Mouse (Mus musculus) liver, embryonic 16.5 days (tissue): Measurements from ENCODE around the gene Rmi2. TPM values are rescaled to one million over a fixed set of nuclear protein-coding genes. Genes with fewer than 3 reads are reported as not detected.

Experiments
- ATAC-seq: fragments of 200-750 bp; cut with Nextera tagmentation; 2 replicates; pipeline ENCODE4 v1.8.0; 2017; ENCODE audit warnings: low read depth, mild to moderate bottlenecking, moderate number of reproducible peaks, moderate library complexity
- H3K27ac ChIP-seq: fragments of 300-500 bp; sonication (generic); 2 replicates; pipeline ENCODE4 v1.5.1; 2014; ENCODE audit warnings: mild to moderate bottlenecking, low read length
- H3K27me3 ChIP-seq: fragments of 300-500 bp; sonication (generic); 2 replicates; pipeline ENCODE4 v1.6.1; 2014; ENCODE audit warnings: low read depth, low read length, mixed read lengths; ENCODE audit not compliant: control insufficient read depth, insufficient read depth
- H3K36me3 ChIP-seq: fragments of 300-500 bp; sonication (generic); 2 replicates; pipeline ENCODE4 v1.6.1; 2014; ENCODE audit warnings: mild to moderate bottlenecking; ENCODE audit not compliant: control insufficient read depth, insufficient read depth
- H3K4me1 ChIP-seq: fragments of 300-500 bp; sonication (generic); 2 replicates; pipeline ENCODE4 v1.6.1; 2014; ENCODE audit warnings: low read depth, low read length, mixed read lengths; ENCODE audit not compliant: control insufficient read depth
- H3K4me2 ChIP-seq: fragments of 300-500 bp; sonication (generic); 2 replicates; pipeline ENCODE4 v1.6.1; 2014; ENCODE audit warnings: low read depth, low read length, mixed read lengths
- H3K4me3 ChIP-seq: fragments of 300-500 bp; sonication (generic); 2 replicates; pipeline ENCODE4 v1.5.1; 2014; ENCODE audit warnings: low read depth, mild to moderate bottlenecking, low read length
- H3K9ac ChIP-seq: fragments of 300-500 bp; sonication (generic); 2 replicates; pipeline ENCODE4 v1.6.1; 2014; ENCODE audit warnings: low read depth, low read length
- H3K9me3 ChIP-seq: fragments of 300-500 bp; sonication (generic); replicated peaks from 2 replicates; pipeline ENCODE4 v1.6.1; 2016; ENCODE audit warnings: low read length; ENCODE audit not compliant: control insufficient read depth
- WGBS: fragments of 180-500 bp; shearing (Covaris S2); extraction: QIAGEN DNeasy Blood & Tissue Kit; methylation state at CpG from one replicate; pipeline ENCODE4 v1.1.7; 2014; ENCODE audit not compliant: insufficient replicate concordance; 5-methylcytosine and 5-hydroxymethylcytosine counted together
- polyA plus RNA-seq: library from polyadenylated mRNA; unstranded; fragments of >200 nt; fragmentation: Nextera tagmentation; extraction: Ambion mirVana; gene quantifications from 2 replicates; pipeline ENCODE4 v1.2.1, GENCODE M21; 2015

The Rmi2 gene
- polyA plus RNA-seq, 1 experiment from 2014 or later, result 1.2 TPM

DNA sequence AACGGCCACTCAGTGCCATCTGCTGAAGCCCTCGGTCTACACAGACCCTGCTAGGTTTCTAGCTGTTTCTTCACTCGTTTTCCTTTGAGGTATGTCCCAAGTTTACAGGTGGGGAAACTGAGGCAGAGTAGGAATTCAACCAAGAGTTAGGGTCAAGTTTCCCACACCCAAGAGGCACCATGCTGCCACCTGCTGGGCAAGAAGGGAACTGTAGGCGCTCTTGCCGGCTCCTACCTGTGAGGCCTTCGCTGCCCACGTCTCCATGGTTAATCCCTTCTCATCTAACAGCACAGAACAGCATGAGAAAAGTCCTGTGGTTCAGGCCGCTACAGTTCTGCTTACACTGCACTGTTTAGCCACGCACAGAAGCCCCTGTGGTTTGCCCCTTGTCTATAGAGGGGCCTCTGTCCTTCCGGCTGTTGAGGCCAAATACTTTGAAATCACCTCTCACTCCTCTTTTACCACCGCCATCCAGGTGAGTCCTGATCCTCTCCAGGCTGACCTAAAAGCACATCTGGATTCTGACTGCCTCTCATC, 33.1 kb downstream of the Rmi2 start:
- H3K27me3 ChIP-seq, result no peaks in the 10 kb centered on the region
- no peak overlapping the region for H3K4me3 ChIP-seq
- ATAC-seq, result no peak
- H3K9me3 ChIP-seq, result no peaks in the 10 kb centered on the region
- no peaks in the 10 kb centered on the region for H3K36me3 ChIP-seq
- no peak overlapping the region for H3K27ac ChIP-seq
- H3K4me2 ChIP-seq, result no peak overlapping the region
- WGBS, result 31% methylated on average over 11 of the region's 11 CpGs
- H3K9ac ChIP-seq, result no peak overlapping the region
- H3K4me1 ChIP-seq, result no peaks in the 10 kb centered on the region

DNA sequence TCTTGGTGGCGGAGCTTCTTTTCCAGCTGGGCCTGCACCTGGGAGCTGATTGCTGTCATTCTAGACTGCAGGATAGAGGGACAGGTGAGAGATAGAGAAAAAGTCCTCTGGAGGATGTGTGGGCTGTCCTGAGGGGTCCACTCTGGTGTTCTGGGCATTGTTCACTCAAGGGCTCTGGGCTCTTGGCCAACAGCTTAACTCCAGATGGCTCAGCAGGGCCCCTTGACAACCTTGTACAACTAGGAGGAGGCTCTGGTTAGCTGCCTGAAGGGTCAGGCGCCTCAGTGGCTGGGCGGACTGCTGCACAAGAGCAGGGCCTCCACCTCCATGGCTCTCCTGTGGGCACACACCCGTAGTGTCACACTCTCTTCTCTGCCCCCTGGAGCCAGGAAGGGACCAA, 36.1 kb downstream of the Rmi2 start:
- Histone ChIP-seq H3K9me3 (no peaks in the 10 kb centered on the region), H3K9ac (no peak overlapping the region), H3K27ac (no peak overlapping the region), H3K27me3 (peaks cover 2% of the 10 kb centered on the region; the same call in 1 of the 2 replicates), H3K4me1 (no peaks in the 10 kb centered on the region), H3K36me3 (no peaks in the 10 kb centered on the region), H3K4me2 (no peak overlapping the region), H3K4me3 (no peak overlapping the region)
- no peak for ATAC-seq
- 58% methylated on average over 4 of the region's 4 CpGs for WGBS

DNA sequence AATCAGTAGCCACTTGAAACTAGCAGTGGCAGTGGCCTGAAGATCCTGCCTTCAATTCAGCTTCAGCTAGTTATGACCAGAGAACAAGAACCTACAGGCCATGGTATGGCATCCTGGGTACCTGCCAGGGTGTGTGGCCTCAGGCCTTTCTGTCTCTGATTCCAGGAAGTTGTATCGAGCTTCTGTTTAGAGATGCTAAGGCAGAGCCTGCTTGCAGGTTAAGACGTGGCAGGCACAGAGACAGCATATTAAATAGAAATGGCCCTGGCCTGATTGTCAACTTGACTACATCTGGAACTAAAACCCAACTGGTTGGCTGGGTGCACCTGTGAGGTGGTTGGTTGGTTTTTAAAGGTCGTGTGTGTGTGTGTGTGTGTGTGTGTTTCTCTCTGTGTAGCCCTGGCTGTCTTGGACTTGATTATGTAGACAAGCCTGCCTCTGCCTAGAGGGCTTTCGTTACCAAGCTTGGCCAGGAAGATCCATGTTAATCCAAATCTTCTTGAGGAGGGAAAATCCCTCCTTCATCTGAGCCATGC, 38.0 kb downstream of the Rmi2 start:
- Histone ChIP-seq H3K36me3 (no peaks in the 10 kb centered on the region), H3K4me1 (no peaks in the 10 kb centered on the region), H3K27ac (no peak overlapping the region), H3K4me3 (no peak overlapping the region), H3K27me3 (peaks cover 2% of the 10 kb centered on the region; the same call in 1 of the 2 replicates), H3K9ac (no peak overlapping the region), H3K4me2 (no peak overlapping the region), H3K9me3 (no peaks in the 10 kb centered on the region)
- 40% methylated on average over 4 of the region's 4 CpGs for WGBS
- ATAC-seq, result no peak

DNA sequence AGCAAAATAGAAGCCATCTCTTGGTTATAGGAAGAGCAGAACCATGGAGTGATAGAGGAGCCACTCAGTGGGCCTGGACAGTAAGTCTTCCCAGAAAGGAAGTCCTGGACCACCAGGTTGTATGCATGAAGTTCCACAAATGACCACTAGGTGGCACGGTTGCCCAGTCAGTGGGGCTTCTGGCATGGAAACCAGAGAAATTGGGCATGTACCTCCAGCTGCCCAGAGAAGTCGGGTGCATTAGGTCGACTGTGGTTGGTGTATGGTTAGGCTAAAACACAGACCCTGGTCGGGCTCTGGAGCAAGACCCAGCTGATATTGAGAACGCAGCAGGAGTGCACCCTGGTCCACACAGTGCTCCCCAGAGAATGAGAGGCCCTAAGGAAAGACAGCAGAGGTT, 38.8 kb downstream of the Rmi2 start:
- Histone ChIP-seq H3K27ac (no peak overlapping the region), H3K9me3 (no peaks in the 10 kb centered on the region), H3K9ac (no peak overlapping the region), H3K27me3 (peaks cover 2% of the 10 kb centered on the region; the same call in 1 of the 2 replicates), H3K4me2 (no peak overlapping the region), H3K4me1 (no peaks in the 10 kb centered on the region), H3K36me3 (no peaks in the 10 kb centered on the region), H3K4me3 (no peak overlapping the region)
- ATAC-seq, result no peak
- 0% methylated on average over 5 of the region's 5 CpGs for WGBS

DNA sequence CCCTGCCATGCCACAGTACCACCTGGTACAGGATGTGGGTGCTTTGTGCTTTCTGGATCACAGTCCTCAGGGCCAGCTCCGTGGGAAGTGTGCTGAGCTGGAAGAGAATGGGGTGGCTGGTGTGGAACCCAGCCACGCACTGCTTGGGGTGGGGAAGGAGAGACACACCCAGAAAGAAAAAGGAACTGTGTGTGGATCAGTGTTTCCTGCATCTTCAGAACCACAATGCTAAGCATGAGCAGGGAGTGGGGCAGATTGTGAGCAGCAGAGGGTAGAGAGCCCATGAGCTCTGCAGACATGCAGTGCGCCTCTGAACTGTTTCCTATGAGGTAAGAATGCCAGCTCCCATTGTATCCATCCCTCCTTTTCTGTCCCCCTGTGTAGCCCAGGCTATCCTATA, 43.4 kb downstream of the Rmi2 start:
- ATAC-seq, result no peak
- WGBS, result 39% methylated on average over 3 of the region's 3 CpGs
- Histone ChIP-seq H3K36me3 (no peaks in the 10 kb centered on the region), H3K27ac (no peak overlapping the region), H3K4me3 (no peak overlapping the region), H3K4me2 (no peak overlapping the region), H3K27me3 (peaks cover 2% of the 10 kb centered on the region; the same call in 1 of the 2 replicates), H3K9me3 (no peaks in the 10 kb centered on the region), H3K4me1 (no peaks in the 10 kb centered on the region), H3K9ac (no peak overlapping the region)

DNA sequence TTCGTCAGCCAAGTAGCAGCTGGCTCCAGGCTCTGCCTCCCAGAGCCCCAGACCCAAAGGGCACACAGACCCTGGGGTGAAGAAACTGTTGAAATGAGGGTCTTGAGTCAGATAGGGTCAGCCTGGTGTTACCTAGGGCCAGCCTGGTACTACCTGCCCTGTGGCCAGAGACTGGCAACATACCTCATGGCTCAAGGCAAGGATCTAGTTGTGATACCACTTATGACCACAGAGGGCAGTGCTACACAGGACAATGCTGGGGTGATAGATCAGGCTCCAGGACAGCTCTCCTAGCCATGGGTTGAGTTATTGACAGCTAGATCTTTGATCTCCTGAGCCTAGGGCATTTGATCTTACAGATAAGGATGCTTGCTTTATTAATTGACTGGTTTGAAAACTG, 44.6 kb downstream of the Rmi2 start:
- Histone ChIP-seq H3K9me3 (no peaks in the 10 kb centered on the region), H3K27ac (no peak overlapping the region), H3K27me3 (no peaks in the 10 kb centered on the region), H3K36me3 (no peaks in the 10 kb centered on the region), H3K4me1 (no peaks in the 10 kb centered on the region), H3K4me2 (no peak overlapping the region), H3K9ac (no peak overlapping the region), H3K4me3 (no peak overlapping the region)
- ATAC-seq, result no peak
- WGBS, result 82% methylated on average over 1 of the region's 1 CpGs

DNA sequence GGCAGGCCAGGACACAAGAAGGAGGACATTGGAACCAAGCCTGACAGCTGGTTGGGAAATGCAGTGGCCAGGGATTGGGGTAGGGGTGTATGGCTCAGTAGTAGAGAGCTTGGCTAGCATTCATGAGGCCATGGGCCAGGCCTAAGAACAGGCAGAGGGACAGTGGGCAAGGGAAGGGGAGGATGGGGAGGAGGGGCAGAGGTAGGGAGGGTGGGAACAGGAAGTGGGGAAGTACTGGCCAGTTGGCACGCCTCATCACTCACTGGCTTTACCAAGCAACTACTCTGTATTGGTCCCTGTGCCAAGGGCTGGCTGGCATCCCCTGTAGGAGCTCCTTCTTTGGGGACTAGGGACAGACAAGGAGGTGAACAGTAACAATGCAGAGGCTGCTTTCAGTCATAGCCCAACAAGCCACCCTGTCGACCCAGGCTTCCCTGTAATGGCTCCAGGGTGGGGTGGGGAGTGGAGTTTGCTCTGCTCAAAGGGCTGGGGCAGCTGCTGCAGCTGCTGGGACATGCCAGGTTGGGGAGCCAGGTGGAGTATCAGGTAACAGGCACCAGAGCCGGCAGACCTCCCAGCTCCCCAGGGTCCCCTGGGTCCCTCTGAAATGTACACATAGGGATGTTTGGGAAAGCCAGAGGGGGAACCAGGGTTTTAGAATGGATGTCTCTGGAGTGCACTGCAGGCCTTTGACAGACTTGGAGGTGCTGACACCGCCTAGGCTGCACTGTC, 46.5 kb downstream of the Rmi2 start:
- no peak for ATAC-seq
- H3K4me2 ChIP-seq, result no peak overlapping the region
- WGBS, result 37% methylated on average over 4 of the region's 4 CpGs

DNA sequence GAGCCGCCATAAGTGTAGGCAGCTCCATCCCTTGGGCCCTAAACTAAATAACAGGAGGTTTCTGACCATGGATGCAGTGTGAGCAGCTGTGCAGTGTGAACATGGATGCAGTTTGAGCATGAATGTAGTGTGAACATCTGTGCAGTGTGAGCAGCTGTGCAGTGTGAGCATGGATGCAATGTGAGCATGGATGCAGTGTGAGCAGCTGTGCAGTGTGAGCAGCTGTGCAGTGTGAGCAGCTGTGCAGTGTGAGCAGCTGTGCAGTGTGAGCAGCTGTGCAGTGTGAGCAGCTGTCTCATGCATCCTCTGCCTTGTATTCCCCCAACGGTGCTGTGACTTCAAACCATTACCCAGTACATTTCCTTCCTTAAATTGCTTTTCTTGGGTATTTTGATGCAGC, 52.6 kb downstream of the Rmi2 start:
- ATAC-seq, result no peak
- Histone ChIP-seq H3K4me3 (no peak overlapping the region), H3K36me3 (no peaks in the 10 kb centered on the region), H3K27ac (no peak overlapping the region), H3K9ac (no peak overlapping the region), H3K4me2 (no peak overlapping the region), H3K4me1 (no peaks in the 10 kb centered on the region), H3K9me3 (no peaks in the 10 kb centered on the region), H3K27me3 (no peaks in the 10 kb centered on the region)
- 30% methylated on average over 2 of the region's 2 CpGs for WGBS

More for the DNA sequence above, 46.5 kb downstream of the Rmi2 start:
- Histone ChIP-seq H3K9ac (no peak overlapping the region), H3K4me3 (no peak overlapping the region), H3K36me3 (no peaks in the 10 kb centered on the region), H3K27ac (no peak overlapping the region), H3K4me1 (no peaks in the 10 kb centered on the region), H3K9me3 (no peaks in the 10 kb centered on the region), H3K27me3 (no peaks in the 10 kb centered on the region)

DNA sequence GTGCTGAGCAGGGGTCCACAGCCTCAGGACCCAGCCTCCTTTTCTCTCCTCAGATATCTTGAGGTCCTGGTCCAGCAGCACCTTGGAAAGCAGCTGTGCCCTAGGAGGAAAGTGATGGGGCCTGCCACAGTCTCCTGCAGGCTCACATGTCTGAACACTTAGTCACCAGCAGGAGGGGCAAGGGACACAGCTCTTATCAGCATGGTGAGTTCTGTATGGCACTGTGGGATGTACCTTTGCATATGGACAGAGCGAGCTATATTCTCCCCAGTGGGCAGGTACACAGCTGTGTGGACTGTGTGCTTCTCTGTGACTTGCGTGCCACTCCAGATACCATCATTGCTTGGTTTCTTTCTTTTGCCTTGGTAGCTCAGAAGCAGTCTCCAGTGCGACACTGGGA, 55.5 kb downstream of the Rmi2 start:
- no peak for ATAC-seq
- H3K9ac ChIP-seq, result no peak overlapping the region
- H3K27me3 ChIP-seq, result no peaks in the 10 kb centered on the region
- 47% methylated on average over 3 of the region's 3 CpGs for WGBS
- no peak overlapping the region for H3K4me2 ChIP-seq
- H3K4me3 ChIP-seq, result no peak overlapping the region
- H3K36me3 ChIP-seq, result no peaks in the 10 kb centered on the region
- no peaks in the 10 kb centered on the region for H3K9me3 ChIP-seq
- H3K27ac ChIP-seq, result no peak overlapping the region
- no peaks in the 10 kb centered on the region for H3K4me1 ChIP-seq
